Comparison of ENCODE assay signal across 23 mouse cellular contexts in genomic region chr10:125346364-125346763, GRCm38 (mm10). TPM values are rescaled to one million over a fixed set of nuclear protein-coding genes. Genes with fewer than 3 reads are reported as not detected.
DNase-seq lines count a peak whose midpoint lies in the region; ATAC-seq and TF ChIP-seq lines count a peak whose summit lies in the region.
"Had no signal": no experiment of that assay in that cellular context is flagged by ENCODE, and none has a peak within 500 bp of the region (broad histone marks: within the 10 kb centered on the region; RNA-seq: fewer than 3 reads in every experiment).

No protein-coding gene starts in this region.

- H3K27me3 ChIP-seq in liver, adult 2 months (ENCODE audit: control insufficient read depth, insufficient read depth, low read length), result no peaks in the 10 kb centered on the region
- H3K27me3 ChIP-seq in liver, postnatal 0 days (ENCODE audit: insufficient read depth, low read length), result no peaks in the 10 kb centered on the region
- no peaks in the 10 kb centered on the region for H3K27me3 ChIP-seq in stomach, embryonic 14.5 days (ENCODE audit: control insufficient read depth, insufficient read depth, low read length)
- no peaks in the 10 kb centered on the region for H3K27me3 ChIP-seq in stomach, postnatal 0 days (ENCODE audit: control insufficient read depth, insufficient read depth, low read length)
- H3K27me3 ChIP-seq in hindbrain, embryonic 16.5 days (replicated peaks; ENCODE audit: control insufficient read depth, insufficient read depth, low read length), result no peaks in the 10 kb centered on the region
- H3K27me3 ChIP-seq: CH12.LX; embryonic facial prominence, embryonic 12.5 days; forebrain, embryonic 13.5 days; forebrain, embryonic 15.5 days; Patski had no signal

- TF ChIP-seq EP300 in liver, postnatal 0 days (IDR thresholded peaks at IDR 0.05; ENCODE audit: low read depth), result no peak
- no peak for TF ChIP-seq EP300 in stomach, postnatal 0 days (optimal IDR thresholded peaks at IDR 0.05)

- H3K27ac ChIP-seq in liver, adult 2 months (replicated peaks; ENCODE audit: insufficient read depth, low read depth, low read length), result no peak overlapping the region
- H3K27ac ChIP-seq in liver, postnatal 0 days (ENCODE audit: low read depth), result no peak overlapping the region
- no peak overlapping the region for H3K27ac ChIP-seq in stomach, embryonic 14.5 days (ENCODE audit: low read length)
- H3K27ac ChIP-seq in stomach, postnatal 0 days (replicated peaks), result no peak overlapping the region
- H3K27ac ChIP-seq in hindbrain, embryonic 16.5 days (ENCODE audit: low read depth, low read length), result no peak overlapping the region
- H3K27ac ChIP-seq: embryonic facial prominence, embryonic 10.5 days; embryonic facial prominence, embryonic 12.5 days; forebrain, embryonic 13.5 days; forebrain, embryonic 15.5 days had no signal

- peaks cover 2% of the 10 kb centered on the region; the same call in 1 of the 2 replicates for H3K4me1 ChIP-seq in liver, adult 2 months (ENCODE audit: control insufficient read depth, insufficient read depth, low read length)
- no peaks in the 10 kb centered on the region for H3K4me1 ChIP-seq in liver, postnatal 0 days (ENCODE audit: insufficient read depth)
- no peaks in the 10 kb centered on the region for H3K4me1 ChIP-seq in stomach, embryonic 14.5 days (ENCODE audit: control insufficient read depth, insufficient read depth, low read length)
- H3K4me1 ChIP-seq in stomach, postnatal 0 days (replicated peaks; ENCODE audit: control insufficient read depth, insufficient read depth), result no peaks in the 10 kb centered on the region
- no peaks in the 10 kb centered on the region for H3K4me1 ChIP-seq in hindbrain, embryonic 16.5 days (ENCODE audit: control insufficient read depth, insufficient read depth, low read depth, low read length)
- H3K4me1 ChIP-seq: embryonic facial prominence, embryonic 10.5 days; embryonic facial prominence, embryonic 12.5 days; forebrain, embryonic 15.5 days had no signal

- no peaks in the 10 kb centered on the region for H3K36me3 ChIP-seq in liver, adult 2 months (ENCODE audit: control insufficient read depth, insufficient read depth, low read length)
- no peaks in the 10 kb centered on the region for H3K36me3 ChIP-seq in liver, postnatal 0 days (replicated peaks; ENCODE audit: insufficient read depth, low read length)
- no peaks in the 10 kb centered on the region for H3K36me3 ChIP-seq in stomach, embryonic 14.5 days (ENCODE audit: control insufficient read depth, insufficient read depth, low read length)
- no peaks in the 10 kb centered on the region for H3K36me3 ChIP-seq in stomach, postnatal 0 days (ENCODE audit: control insufficient read depth, insufficient read depth, low read length)
- H3K36me3 ChIP-seq in hindbrain, embryonic 16.5 days (ENCODE audit: control insufficient read depth, insufficient read depth, low read length), result no peaks in the 10 kb centered on the region
- H3K36me3 ChIP-seq: embryonic facial prominence, embryonic 10.5 days; embryonic facial prominence, embryonic 12.5 days; forebrain, embryonic 15.5 days; G1E had no signal

- H3K4me2 ChIP-seq in liver, postnatal 0 days (ENCODE audit: low read depth, low read length), result no peak overlapping the region
- H3K4me2 ChIP-seq in stomach, embryonic 14.5 days (replicated peaks; ENCODE audit: low read depth, low read length), result no peak overlapping the region
- H3K4me2 ChIP-seq in stomach, postnatal 0 days (replicated peaks; ENCODE audit: low read depth), result no peak overlapping the region
- no peak overlapping the region for H3K4me2 ChIP-seq in hindbrain, embryonic 16.5 days (ENCODE audit: low read length)
- H3K4me2 ChIP-seq: embryonic facial prominence, embryonic 12.5 days; forebrain, embryonic 13.5 days; forebrain, embryonic 15.5 days had no signal

- no peaks in the 10 kb centered on the region for H3K9me3 ChIP-seq in liver, postnatal 0 days (ENCODE audit: low read length)
- no peaks in the 10 kb centered on the region for H3K9me3 ChIP-seq in stomach, embryonic 14.5 days (ENCODE audit: control insufficient read depth, low read depth, low read length)
- H3K9me3 ChIP-seq in stomach, postnatal 0 days (ENCODE audit: control insufficient read depth, low read length), result no peaks in the 10 kb centered on the region
- no peaks in the 10 kb centered on the region for H3K9me3 ChIP-seq in hindbrain, embryonic 16.5 days (ENCODE audit: control insufficient read depth, low read length)
- H3K9me3 ChIP-seq: embryonic facial prominence, embryonic 10.5 days; embryonic facial prominence, embryonic 12.5 days; forebrain, embryonic 13.5 days; forebrain, embryonic 15.5 days had no signal

- TF ChIP-seq CTCF in liver, adult 2 months (IDR thresholded peaks at IDR 0.05; ENCODE audit: low read depth, low read length), result no peak
- TF ChIP-seq CTCF in liver, postnatal 0 days (IDR thresholded peaks at IDR 0.05; ENCODE audit: low read depth), result no peak
- no peak for TF ChIP-seq CTCF in stomach, postnatal 0 days (IDR thresholded peaks at IDR 0.05; ENCODE audit: low read depth)

- no peak for TF ChIP-seq POLR2A in liver, adult 2 months (IDR thresholded peaks at IDR 0.05; ENCODE audit: extremely low read depth, insufficient read depth, low read length)

- no peak overlapping the region for H3K9ac ChIP-seq in liver, adult 2 months (ENCODE audit: low read depth, low read length)
- no peak overlapping the region for H3K9ac ChIP-seq in liver, postnatal 0 days (replicated peaks)
- H3K9ac ChIP-seq in stomach, embryonic 14.5 days (replicated peaks; ENCODE audit: low read depth, low read length), result no peak overlapping the region
- no peak overlapping the region for H3K9ac ChIP-seq in stomach, postnatal 0 days (ENCODE audit: low read length)
- H3K9ac ChIP-seq in hindbrain, embryonic 16.5 days (ENCODE audit: low read depth, low read length), result no peak overlapping the region
- H3K9ac ChIP-seq: embryonic facial prominence, embryonic 12.5 days; forebrain, embryonic 13.5 days; forebrain, embryonic 15.5 days had no signal

- no peak for ATAC-seq in liver, postnatal 0 days
- ATAC-seq in stomach, embryonic 14.5 days (ENCODE audit: insufficient number of reproducible peaks, insufficient read depth, low FRiP score, low read depth), result peak; percentile 49; the same call in 1 of the 2 replicates
- peak; percentile 45; the same call in 1 of the 2 replicates for ATAC-seq in stomach, postnatal 0 days (ENCODE audit: low FRiP score, low TSS enrichment)
- ATAC-seq in hindbrain, embryonic 16.5 days, result no peak
- ATAC-seq: activated CD4-positive, CD25-positive, alpha-beta regulatory T cell, adult 4 months; CD4-positive, CD25-positive, alpha-beta regulatory T cell, adult 4 months; forebrain, embryonic 13.5 days; forebrain, embryonic 15.5 days; Patski had no signal

- no peaks in the 10 kb centered on the region for H3K79me2 ChIP-seq in liver, adult 2 months (ENCODE audit: control insufficient read depth, insufficient read depth, low read length)

- DNase-seq in liver, adult 2 months (ENCODE audit: extremely low read depth, low read depth, low spot score), result peak; percentile 94
- no peak for DNase-seq in liver, postnatal 0 days
- no peak for DNase-seq in stomach, postnatal 0 days (ENCODE audit: low spot score)
- DNase-seq: adrenal gland, adult 8-10 months; adrenal gland, postnatal 14 days; adrenal gland, postnatal 36 days; B cell, adult 2 months; cerebellum, adult 11-12 months; cerebellum, adult 2 months; cerebellum, adult 9-10 months; cerebellum, postnatal 10 days; cerebellum, postnatal 25 days had no signal

- no peak overlapping the region for H3K4me3 ChIP-seq in liver, adult 2 months (ENCODE audit: insufficient read depth, low read depth, low read length)
- no peak overlapping the region for H3K4me3 ChIP-seq in liver, postnatal 0 days (ENCODE audit: low read depth, low read length)
- no peak overlapping the region for H3K4me3 ChIP-seq in stomach, embryonic 14.5 days (ENCODE audit: low read depth, low read length)
- H3K4me3 ChIP-seq in stomach, postnatal 0 days (ENCODE audit: low read depth, low read length), result no peak overlapping the region
- H3K4me3 ChIP-seq in hindbrain, embryonic 16.5 days (ENCODE audit: low read length), result no peak overlapping the region
- H3K4me3 ChIP-seq: embryonic facial prominence, embryonic 10.5 days; embryonic facial prominence, embryonic 12.5 days; forebrain, embryonic 13.5 days; forebrain, embryonic 15.5 days had no signal

- 17% methylated on average over 4 of the region's 4 CpGs for WGBS in liver, adult 2 months
- WGBS in liver, postnatal 0 days (ENCODE audit: insufficient replicate concordance), result 58% methylated on average over 4 of the region's 4 CpGs
- WGBS in stomach, embryonic 14.5 days, result 60% methylated on average over 4 of the region's 4 CpGs
- 67% methylated on average over 4 of the region's 4 CpGs for WGBS in stomach, postnatal 0 days
- 74% methylated on average over 4 of the region's 4 CpGs for WGBS in hindbrain, embryonic 16.5 days

RNA-seq across cellular contexts. Expression of gene Slc16a7, which starts 42.9 kb away (rescaled TPM):
- total RNA-seq in liver, adult 2 months (2014; rRNA removed), result 67.0 and 79.7 TPM in 2 replicates
- polyA plus RNA-seq in liver, adult 2 months (2012; rRNA removed), result 26.8 and 30.5 TPM in 2 replicates
- polyA plus RNA-seq in liver, postnatal 0 days (2015; fragmentation: Nextera tagmentation; extraction: Ambion mirVana), result 40.6 and 41.0 TPM in 2 replicates
- 12.7 and 14.2 TPM in 2 replicates for polyA plus RNA-seq in stomach, embryonic 14.5 days (2014; fragmentation: Nextera tagmentation; extraction: Ambion mirVana)
- polyA plus RNA-seq in stomach, postnatal 0 days (2015; fragmentation: Nextera tagmentation; extraction: Ambion mirVana), result 15.4 and 16.1 TPM in 2 replicates
- polyA plus RNA-seq in hindbrain, embryonic 16.5 days (2015; fragmentation: Nextera tagmentation; extraction: Ambion mirVana), result 9.8 and 11.6 TPM in 2 replicates
- total RNA-seq: CH12.LX had no signal
- polyA plus RNA-seq: G1E had no signal

Comparison
In these comparisons a context has a peak if more than half of its experiments do, and no peak if none do; other contexts are left out.
1. ATAC-seq: peak in stomach, embryonic 14.5 days (single experiment) and stomach, postnatal 0 days (single experiment); none in liver, postnatal 0 days (single experiment) and hindbrain, embryonic 16.5 days (single experiment).